Mouse (Mus musculus) c-Kit-negative CD71-positive TER-119-positive erythroid progenitor cells, embryonic 14.5 days (primary cell): Measurements from ENCODE around the gene Phf7.

Experiments
- DNase-seq: peaks from one replicate; pipeline ENCODE4 v3.0.0-alpha.2; 2013; ENCODE audit warnings: low read depth, low spot score

Gene Phf7

GRCm38 (mm10) chr14:31199599-31199998 lies 51.5 kb downstream of the Phf7 start:
- no peak for DNase-seq

GRCm38 (mm10) chr14:31197547-31198516 lies 53.3 kb downstream of the Phf7 start:
- DNase-seq = no peak

- DNase-seq = no peak
Measured at GRCm38 (mm10) chr14:31195968-31196367, 55.1 kb downstream of the Phf7 start.

- no peak for DNase-seq
Measured at GRCm38 (mm10) chr14:31195521-31195920, 55.6 kb downstream of the Phf7 start.

- DNase-seq = no peak
Measured at GRCm38 (mm10) chr14:31194891-31195513, 56.1 kb downstream of the Phf7 start.

- no peak for DNase-seq
Measured at GRCm38 (mm10) chr14:31194441-31194840, 56.7 kb downstream of the Phf7 start.

GRCm38 (mm10) chr14:31193791-31194190 lies 57.3 kb downstream of the Phf7 start:
- DNase-seq = no peak

DNA sequence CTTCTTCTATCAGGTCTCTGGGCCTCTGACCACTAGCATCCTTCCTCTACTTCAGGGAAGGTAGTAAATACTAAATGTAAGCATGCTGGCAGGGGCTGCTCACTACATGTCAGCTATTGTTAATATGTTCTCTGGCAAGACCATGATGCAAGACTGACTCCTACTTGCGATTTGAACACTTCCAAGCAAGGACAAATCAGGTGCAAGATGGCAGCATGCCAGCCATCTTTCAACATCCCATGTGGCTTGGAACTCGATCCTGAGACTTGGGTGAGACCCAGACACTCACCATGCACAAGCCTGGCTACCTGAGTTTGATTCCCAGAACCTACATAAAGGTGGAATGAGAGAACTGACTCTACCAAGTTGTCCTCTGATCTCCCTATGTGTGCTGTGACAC lies 59.2 kb downstream of the Phf7 start:
- no peak for DNase-seq

- DNase-seq = no peak
Measured at GRCm38 (mm10) chr14:31189348-31189747, 61.8 kb downstream of the Phf7 start.

- no peak for DNase-seq
Measured at GRCm38 (mm10) chr14:31188771-31189181, 62.3 kb downstream of the Phf7 start.
